Mouse (Mus musculus): Measurements from ENCODE around the gene Rpl10a. TPM values are rescaled to one million over a fixed set of nuclear protein-coding genes. Genes with fewer than 3 reads are reported as not detected.

Rpl10a gene
- polyA plus RNA-seq (2011; ENCODE audit: insufficient read depth, insufficient read length, low replicate concordance, missing spikeins), result 776 and 1,141 TPM in 2 replicates

- TF ChIP-seq POLR2A (IDR thresholded peaks at IDR 0.05; ENCODE audit: borderline replicate concordance, control insufficient read depth, low read depth, low read length), result peak; percentile 92
- TF ChIP-seq CTCF (IDR thresholded peaks at IDR 0.05; ENCODE audit: control insufficient read depth, insufficient read depth, low read length), result peak; percentile 81
- WGBS, result under 1% methylated on average over 67 of the region's 67 CpGs
- Histone ChIP-seq H3K27ac (ENCODE audit: control insufficient read depth, insufficient read depth, low read depth, low read length, poor library complexity) (peak within 1 kb of the TSS; percentile 93), H3K4me1 (ENCODE audit: control insufficient read depth, insufficient read depth, low read length) (0 out of 2 replicates have a peak, but pooled peaks cover 1% of the 10 kb centered on the region), H3K4me3 (replicated peaks; ENCODE audit: control insufficient read depth, low read depth, low read length) (peak within 1 kb of the TSS; percentile 80)
Measured at GRCm38 (mm10) chr17:28328366-28328928, at the start of gene Rpl10a. Rpl10a (plus strand) TSS chr17:28328471.

DNA sequence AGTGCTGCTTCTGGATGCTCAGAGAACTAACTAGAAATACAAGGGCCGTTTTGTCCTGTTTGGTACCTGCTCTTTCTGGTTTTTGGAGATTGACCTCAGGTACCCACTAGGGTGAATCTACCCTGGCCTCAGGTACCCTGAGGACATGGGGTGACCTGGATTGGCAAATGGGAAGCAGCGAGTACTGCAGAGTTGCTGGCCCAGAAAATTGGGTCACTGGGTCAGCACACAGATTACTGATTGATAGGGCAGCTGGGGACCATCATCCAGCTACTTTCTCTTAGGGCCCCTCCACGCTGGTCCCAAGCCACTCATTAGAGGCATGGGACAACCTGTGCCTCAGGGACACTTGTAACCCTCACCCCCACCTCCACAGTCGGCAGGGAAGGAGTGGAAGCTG is 49.0 kb upstream of the Rpl10a start:
- Histone ChIP-seq H3K4me1 (ENCODE audit: control insufficient read depth, insufficient read depth, low read length) (no peaks in the 10 kb centered on the region; the same call in 1 of the 2 replicates), H3K27ac (ENCODE audit: control insufficient read depth, insufficient read depth, low read depth, low read length, poor library complexity) (no peak overlapping the region), H3K4me3 (replicated peaks; ENCODE audit: control insufficient read depth, low read depth, low read length) (no peak overlapping the region)
- 67% methylated on average over 4 of the region's 4 CpGs for WGBS
- no peak for TF ChIP-seq POLR2A (IDR thresholded peaks at IDR 0.05; ENCODE audit: borderline replicate concordance, control insufficient read depth, low read depth, low read length)
- TF ChIP-seq CTCF (IDR thresholded peaks at IDR 0.05; ENCODE audit: control insufficient read depth, insufficient read depth, low read length), result no peak

GRCm38 (mm10) chr17:28279780-28280422 is 48.4 kb upstream of the Rpl10a start:
- Histone ChIP-seq H3K27ac (ENCODE audit: control insufficient read depth, insufficient read depth, low read depth, low read length, poor library complexity) (no peak overlapping the region), H3K4me1 (ENCODE audit: control insufficient read depth, insufficient read depth, low read length) (no peaks in the 10 kb centered on the region), H3K4me3 (replicated peaks; ENCODE audit: control insufficient read depth, low read depth, low read length) (no peak overlapping the region)
- 82% methylated on average over 15 of the region's 15 CpGs for WGBS
- TF ChIP-seq CTCF (IDR thresholded peaks at IDR 0.05; ENCODE audit: control insufficient read depth, insufficient read depth, low read length) (no peak), POLR2A (IDR thresholded peaks at IDR 0.05; ENCODE audit: borderline replicate concordance, control insufficient read depth, low read depth, low read length) (no peak)

- Histone ChIP-seq H3K27ac (ENCODE audit: control insufficient read depth, insufficient read depth, low read depth, low read length, poor library complexity) (no peak overlapping the region), H3K4me3 (replicated peaks; ENCODE audit: control insufficient read depth, low read depth, low read length) (no peak overlapping the region), H3K4me1 (ENCODE audit: control insufficient read depth, insufficient read depth, low read length) (no peaks in the 10 kb centered on the region)
- TF ChIP-seq CTCF (IDR thresholded peaks at IDR 0.05; ENCODE audit: control insufficient read depth, insufficient read depth, low read length), result no peak
- TF ChIP-seq POLR2A (IDR thresholded peaks at IDR 0.05; ENCODE audit: borderline replicate concordance, control insufficient read depth, low read depth, low read length), result no peak
- 71% methylated on average over 7 of the region's 7 CpGs for WGBS
Measured at GRCm38 (mm10) chr17:28280423-28280800, 47.9 kb upstream of the Rpl10a start.

GRCm38 (mm10) chr17:28280831-28281377 is 47.4 kb upstream of the Rpl10a start:
- Histone ChIP-seq H3K27ac (ENCODE audit: control insufficient read depth, insufficient read depth, low read depth, low read length, poor library complexity) (no peak overlapping the region), H3K4me3 (replicated peaks; ENCODE audit: control insufficient read depth, low read depth, low read length) (no peak overlapping the region), H3K4me1 (ENCODE audit: control insufficient read depth, insufficient read depth, low read length) (no peaks in the 10 kb centered on the region)
- 64% methylated on average over 5 of the region's 5 CpGs for WGBS
- TF ChIP-seq POLR2A (IDR thresholded peaks at IDR 0.05; ENCODE audit: borderline replicate concordance, control insufficient read depth, low read depth, low read length) (no peak), CTCF (IDR thresholded peaks at IDR 0.05; ENCODE audit: control insufficient read depth, insufficient read depth, low read length) (no peak)

- TF ChIP-seq CTCF (IDR thresholded peaks at IDR 0.05; ENCODE audit: control insufficient read depth, insufficient read depth, low read length), result no peak
- no peak for TF ChIP-seq POLR2A (IDR thresholded peaks at IDR 0.05; ENCODE audit: borderline replicate concordance, control insufficient read depth, low read depth, low read length)
- H3K4me3 ChIP-seq (replicated peaks; ENCODE audit: control insufficient read depth, low read depth, low read length), result no peak overlapping the region
- H3K27ac ChIP-seq (ENCODE audit: control insufficient read depth, insufficient read depth, low read depth, low read length, poor library complexity), result no peak overlapping the region
- 59% methylated on average over 7 of the region's 7 CpGs for WGBS
- no peaks in the 10 kb centered on the region for H3K4me1 ChIP-seq (ENCODE audit: control insufficient read depth, insufficient read depth, low read length)
Measured at GRCm38 (mm10) chr17:28281866-28282441, 46.3 kb upstream of the Rpl10a start.

DNA sequence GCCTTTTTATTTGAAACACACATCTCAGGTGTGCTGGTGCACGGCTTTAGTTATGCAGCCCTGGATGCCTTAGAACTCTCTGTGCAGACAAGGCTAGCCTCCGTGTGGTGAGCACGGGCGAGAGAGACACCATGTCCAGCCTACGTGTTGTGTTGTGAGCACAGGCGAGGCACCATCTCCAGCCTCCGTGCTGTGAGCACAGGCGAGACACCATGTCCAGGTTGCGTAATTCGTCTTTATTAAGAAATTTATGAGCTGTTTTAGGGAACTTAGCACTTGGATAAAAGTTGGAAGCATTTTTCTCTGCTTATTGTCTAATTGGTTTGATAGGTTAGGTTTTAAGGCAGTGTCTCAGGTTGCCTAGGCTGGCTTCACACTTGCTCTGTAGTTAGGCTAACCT is 45.1 kb upstream of the Rpl10a start:
- H3K4me1 ChIP-seq (ENCODE audit: control insufficient read depth, insufficient read depth, low read length), result no peaks in the 10 kb centered on the region
- WGBS, result 47% methylated on average over 10 of the region's 10 CpGs

DNA sequence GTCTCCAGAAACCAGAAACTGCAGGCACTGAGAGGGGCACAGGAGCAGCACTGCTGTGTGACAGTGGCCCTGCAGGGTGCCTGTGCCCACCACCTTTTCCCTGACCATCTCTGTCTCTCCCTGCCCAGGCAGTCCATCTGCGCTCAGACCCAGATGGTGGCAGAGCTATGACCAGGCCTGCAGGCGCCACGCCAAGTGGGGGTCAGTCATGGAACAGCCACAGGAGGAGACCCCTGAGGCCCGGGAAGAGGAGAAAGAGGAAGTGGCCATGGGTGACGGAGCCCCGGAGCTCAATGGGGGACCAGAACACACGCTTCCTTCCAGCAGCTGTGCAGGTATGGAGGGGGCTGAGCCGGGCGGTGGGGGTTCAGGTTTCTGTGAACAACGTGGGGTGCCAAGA is 42.1 kb upstream of the Rpl10a start:
- 33% methylated on average over 10 of the region's 10 CpGs for WGBS
- H3K27ac ChIP-seq (ENCODE audit: control insufficient read depth, insufficient read depth, low read depth, low read length, poor library complexity), result no peak overlapping the region
- H3K4me3 ChIP-seq (replicated peaks; ENCODE audit: control insufficient read depth, low read depth, low read length), result no peak overlapping the region
- TF ChIP-seq CTCF (IDR thresholded peaks at IDR 0.05; ENCODE audit: control insufficient read depth, insufficient read depth, low read length) (no peak), POLR2A (IDR thresholded peaks at IDR 0.05; ENCODE audit: borderline replicate concordance, control insufficient read depth, low read depth, low read length) (no peak)
- no peaks in the 10 kb centered on the region for H3K4me1 ChIP-seq (ENCODE audit: control insufficient read depth, insufficient read depth, low read length)

More for the DNA sequence above, 45.1 kb upstream of the Rpl10a start:
- Histone ChIP-seq H3K4me3 (replicated peaks; ENCODE audit: control insufficient read depth, low read depth, low read length) (no peak overlapping the region), H3K27ac (ENCODE audit: control insufficient read depth, insufficient read depth, low read depth, low read length, poor library complexity) (no peak overlapping the region)
- no peak for TF ChIP-seq POLR2A (IDR thresholded peaks at IDR 0.05; ENCODE audit: borderline replicate concordance, control insufficient read depth, low read depth, low read length)
